Mouse (Mus musculus) kidney, embryonic 16.5 days (tissue): Measurements from ENCODE around the gene Itga9. TPM values are rescaled to one million over a fixed set of nuclear protein-coding genes. Genes with fewer than 3 reads are reported as not detected.
A peak's percentile ranks its signal among the peaks of the same experiment; 100 is the strongest.

Experiments used
- ATAC-seq: fragments of 200-750 bp; cut with Nextera tagmentation; 2 replicates; pipeline ENCODE4 v1.8.0; 2017; ENCODE audit warnings: moderate TSS enrichment; ENCODE audit not compliant: low FRiP score, low TSS enrichment
- H3K27ac ChIP-seq: fragments of 300-500 bp; sonication (generic); 2 replicates; pipeline ENCODE4 v1.5.1; 2014; ENCODE audit warnings: low read length
- H3K27me3 ChIP-seq: fragments of 300-500 bp; sonication (generic); 2 replicates; pipeline ENCODE4 v1.6.1; 2014; ENCODE audit warnings: low read length, control low read depth, mixed read lengths; ENCODE audit not compliant: insufficient read depth
- H3K36me3 ChIP-seq: fragments of 300-500 bp; sonication (generic); 2 replicates; pipeline ENCODE4 v1.6.1; 2014; ENCODE audit warnings: low read length, control low read depth, mixed read lengths; ENCODE audit not compliant: insufficient read depth
- H3K4me1 ChIP-seq: fragments of 300-500 bp; sonication (generic); 2 replicates; pipeline ENCODE4 v1.6.1; 2014; ENCODE audit warnings: low read length, control low read depth, mixed read lengths; ENCODE audit not compliant: insufficient read depth
- H3K4me2 ChIP-seq: fragments of 300-500 bp; sonication (generic); replicated peaks from 2 replicates; pipeline ENCODE4 v1.6.1; 2014; ENCODE audit warnings: low read depth, low read length
- H3K4me3 ChIP-seq: fragments of 300-500 bp; sonication (generic); 2 replicates; pipeline ENCODE4 v1.5.1; 2014; ENCODE audit warnings: mild to moderate bottlenecking, low read length
- H3K9ac ChIP-seq: fragments of 300-500 bp; sonication (generic); replicated peaks from 2 replicates; pipeline ENCODE4 v1.6.1; 2014; ENCODE audit warnings: low read length
- H3K9me3 ChIP-seq: fragments of 300-500 bp; sonication (generic); 2 replicates; pipeline ENCODE4 v1.6.1; 2016; ENCODE audit warnings: low read length, control low read depth
- WGBS: fragments of 180-500 bp; shearing (Covaris S2); extraction: QIAGEN DNeasy Blood & Tissue Kit; methylation state at CpG from one replicate; pipeline ENCODE4 v1.1.7; 2014; 5-methylcytosine and 5-hydroxymethylcytosine counted together
- polyA plus RNA-seq: library from polyadenylated mRNA; unstranded; fragments of >200 nt; fragmentation: Nextera tagmentation; extraction: Ambion mirVana; gene quantifications from 2 replicates; pipeline ENCODE4 v1.2.1, GENCODE M21; 2015

Itga9 gene
- polyA plus RNA-seq, 1 experiment from 2014 or later: 10.8 TPM

DNA sequence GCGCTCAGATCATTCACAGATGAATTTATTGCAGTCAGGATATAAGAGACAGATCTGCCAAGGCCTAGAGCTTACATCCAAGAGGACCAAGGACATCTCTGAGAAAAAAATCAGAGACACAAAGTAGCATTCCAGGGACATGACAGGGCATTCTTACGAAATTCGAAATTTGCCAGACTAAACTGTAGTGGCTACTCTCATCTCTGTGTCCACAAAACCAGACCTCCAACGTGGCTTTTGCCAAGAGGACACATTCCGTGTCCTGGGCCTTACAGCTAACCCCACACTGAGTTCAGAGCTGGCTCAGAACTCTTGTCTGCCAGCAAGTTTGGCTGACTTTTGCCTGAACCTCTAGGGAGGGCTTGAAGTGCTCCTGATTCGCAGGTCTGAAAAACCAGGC is 279.3 kb downstream of the Itga9 start:
- Histone ChIP-seq H3K4me1 (peaks cover 18% of the 10 kb centered on the region), H3K4me3 (no peak overlapping the region), H3K4me2 (no peak overlapping the region), H3K36me3 (peaks cover 18% of the 10 kb centered on the region), H3K9ac (no peak overlapping the region), H3K9me3 (no peaks in the 10 kb centered on the region), H3K27ac (no peak overlapping the region), H3K27me3 (no peaks in the 10 kb centered on the region)
- 77% methylated on average over 6 of the region's 6 CpGs for WGBS
- no peak for ATAC-seq

- 87% methylated on average over 7 of the region's 7 CpGs for WGBS
- Histone ChIP-seq H3K36me3 (peaks cover 14% of the 10 kb centered on the region), H3K27ac (no peak overlapping the region), H3K4me2 (no peak overlapping the region), H3K27me3 (no peaks in the 10 kb centered on the region), H3K9ac (no peak overlapping the region), H3K4me3 (no peak overlapping the region), H3K4me1 (peaks cover 25% of the 10 kb centered on the region), H3K9me3 (no peaks in the 10 kb centered on the region)
- no peak for ATAC-seq
These were observed 280.7 kb downstream of the Itga9 start for GRCm38 (mm10) chr9:118887201-118887600.

- no peak overlapping the region for H3K4me3 ChIP-seq
- H3K4me2 ChIP-seq: no peak overlapping the region
- no peaks in the 10 kb centered on the region for H3K9me3 ChIP-seq
- H3K27ac ChIP-seq: no peak overlapping the region
- no peak for ATAC-seq
- peaks cover 28% of the 10 kb centered on the region for H3K4me1 ChIP-seq
- H3K36me3 ChIP-seq: peaks cover 14% of the 10 kb centered on the region
- H3K9ac ChIP-seq: no peak overlapping the region
- WGBS: 93% methylated on average over 8 of the region's 8 CpGs
- no peaks in the 10 kb centered on the region for H3K27me3 ChIP-seq
These were observed 281.2 kb downstream of the Itga9 start for GRCm38 (mm10) chr9:118887734-118888133.

DNA sequence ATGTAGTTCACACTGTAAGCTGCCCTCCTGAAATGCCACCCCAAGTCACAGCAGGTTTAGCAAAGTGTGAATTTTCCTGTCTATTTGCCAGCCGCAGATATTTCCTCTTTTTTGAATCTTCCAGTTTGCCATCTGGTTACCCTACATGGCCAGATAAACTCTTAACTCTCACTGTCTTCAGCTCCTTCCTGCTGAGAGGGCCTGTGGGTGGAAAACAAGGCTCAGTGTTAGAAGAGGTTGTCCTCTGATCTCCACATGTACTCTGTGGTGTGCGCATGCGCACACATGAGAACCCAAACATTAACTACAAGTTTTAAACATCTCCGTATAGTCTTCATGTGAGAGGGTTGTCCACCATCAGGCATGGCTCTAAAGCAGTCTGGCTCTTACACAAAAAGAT is 283.7 kb downstream of the Itga9 start:
- no peaks in the 10 kb centered on the region for H3K9me3 ChIP-seq
- WGBS: 88% methylated on average over 4 of the region's 4 CpGs
- no peaks in the 10 kb centered on the region for H3K27me3 ChIP-seq

GRCm38 (mm10) chr9:118890645-118891044 is 284.2 kb downstream of the Itga9 start:
- Histone ChIP-seq H3K9ac (no peak overlapping the region), H3K27me3 (no peaks in the 10 kb centered on the region), H3K27ac (peak overlapping the region; percentile 82), H3K4me1 (peaks cover 28% of the 10 kb centered on the region), H3K4me2 (no peak overlapping the region), H3K9me3 (no peaks in the 10 kb centered on the region), H3K36me3 (peaks cover 15% of the 10 kb centered on the region), H3K4me3 (no peak overlapping the region)
- WGBS: 38% methylated on average over 2 of the region's 2 CpGs
- ATAC-seq: no peak

More for the DNA sequence above, 283.7 kb downstream of the Itga9 start:
- peaks cover 28% of the 10 kb centered on the region for H3K4me1 ChIP-seq
- H3K9ac ChIP-seq: 0 out of 2 replicates have a peak overlapping the region, but pooled peaks have one; percentile 9
- no peak overlapping the region for H3K4me2 ChIP-seq
- H3K36me3 ChIP-seq: peaks cover 15% of the 10 kb centered on the region
- peak overlapping the region; percentile 13; the same call in 1 of the 2 replicates for H3K27ac ChIP-seq
- ATAC-seq: no peak
- no peak overlapping the region for H3K4me3 ChIP-seq

- Histone ChIP-seq H3K4me3 (no peak overlapping the region), H3K27ac (peak overlapping the region; percentile 82), H3K27me3 (no peaks in the 10 kb centered on the region), H3K4me2 (no peak overlapping the region), H3K9ac (no peak overlapping the region), H3K36me3 (peaks cover 15% of the 10 kb centered on the region), H3K4me1 (peaks cover 28% of the 10 kb centered on the region), H3K9me3 (no peaks in the 10 kb centered on the region)
- peak; percentile 49; the same call in 1 of the 2 replicates for ATAC-seq
- 43% methylated on average over 6 of the region's 6 CpGs for WGBS
These were observed 284.6 kb downstream of the Itga9 start for GRCm38 (mm10) chr9:118891068-118891467.

- Histone ChIP-seq H3K9ac (no peak overlapping the region), H3K4me1 (peaks cover 28% of the 10 kb centered on the region), H3K9me3 (no peaks in the 10 kb centered on the region), H3K27ac (peak overlapping the region; percentile 82), H3K36me3 (peaks cover 15% of the 10 kb centered on the region), H3K4me3 (no peak overlapping the region), H3K27me3 (no peaks in the 10 kb centered on the region), H3K4me2 (no peak overlapping the region)
- 24% methylated on average over 9 of the region's 9 CpGs for WGBS
- peak; percentile 67 for ATAC-seq
These were observed 285.1 kb downstream of the Itga9 start for GRCm38 (mm10) chr9:118891593-118891992.

- no peaks in the 10 kb centered on the region for H3K27me3 ChIP-seq
- H3K36me3 ChIP-seq: peaks cover 15% of the 10 kb centered on the region
- H3K4me1 ChIP-seq: peaks cover 23% of the 10 kb centered on the region
- H3K4me2 ChIP-seq: no peak overlapping the region
- H3K4me3 ChIP-seq: no peak overlapping the region
- H3K27ac ChIP-seq: no peak overlapping the region
- no peaks in the 10 kb centered on the region for H3K9me3 ChIP-seq
- 59% methylated on average over 2 of the region's 2 CpGs for WGBS
- H3K9ac ChIP-seq: no peak overlapping the region
- ATAC-seq: no peak
These were observed 288.6 kb downstream of the Itga9 start for GRCm38 (mm10) chr9:118895101-118895500.

GRCm38 (mm10) chr9:118900677-118901076 is 294.2 kb downstream of the Itga9 start:
- no peak overlapping the region for H3K27ac ChIP-seq
- H3K4me2 ChIP-seq: no peak overlapping the region
- H3K4me1 ChIP-seq: 0 out of 2 replicates have a peak, but pooled peaks cover 6% of the 10 kb centered on the region
- ATAC-seq: no peak
- no peaks in the 10 kb centered on the region for H3K27me3 ChIP-seq
- H3K36me3 ChIP-seq: peaks cover 11% of the 10 kb centered on the region
- no peak overlapping the region for H3K9ac ChIP-seq
- no peak overlapping the region for H3K4me3 ChIP-seq
- H3K9me3 ChIP-seq: no peaks in the 10 kb centered on the region
- 72% methylated on average over 2 of the region's 2 CpGs for WGBS

- H3K9me3 ChIP-seq: no peaks in the 10 kb centered on the region
- H3K27ac ChIP-seq: no peak overlapping the region
- no peaks in the 10 kb centered on the region for H3K27me3 ChIP-seq
- no peak overlapping the region for H3K4me3 ChIP-seq
- no peak overlapping the region for H3K4me2 ChIP-seq
- WGBS: 61% methylated on average over 6 of the region's 6 CpGs
- H3K9ac ChIP-seq: no peak overlapping the region
- H3K36me3 ChIP-seq: peaks cover 11% of the 10 kb centered on the region
- peaks cover 9% of the 10 kb centered on the region for H3K4me1 ChIP-seq
- ATAC-seq: no peak
These were observed 295.4 kb downstream of the Itga9 start for GRCm38 (mm10) chr9:118901917-118902316.
